Mouse (Mus musculus) E14TG2a.4 (cell line): ENCODE results near the gene Hoxa5.

ENCODE experiments used
- CTCF ChIP-seq: conservative IDR thresholded peaks from 2 replicates; pipeline ENCODE4 v1.5.1; 2014; ENCODE audit warnings: low read length
- NANOG ChIP-seq: IDR thresholded peaks from 2 replicates; pipeline ENCODE4 v1.6.1; 2014; ENCODE audit warnings: borderline replicate concordance, low read length, mixed read lengths

DNA sequence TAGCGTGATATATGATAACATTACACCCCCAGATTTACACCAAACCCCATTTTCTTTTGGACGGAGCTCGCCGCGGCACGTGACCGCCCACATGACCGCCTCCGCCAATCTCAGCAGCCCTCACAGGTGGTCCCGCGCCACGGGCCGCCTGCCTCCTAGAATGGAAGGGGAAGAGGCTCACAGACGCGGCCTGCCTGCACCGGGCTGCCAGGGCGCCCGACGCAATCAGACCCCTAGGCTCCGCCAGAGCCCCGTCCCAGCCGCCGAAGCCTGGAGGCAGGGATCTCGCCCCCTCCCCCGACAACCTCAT, 13.0 kb upstream of the Hoxa5 start:
- no peak for TF ChIP-seq CTCF
- TF ChIP-seq NANOG: no peak
